15 mouse cellular contexts compared by ENCODE assay signal in genomic region chr9:113415511-113415931, GRCm38 (mm10).
DNase-seq lines count a peak whose midpoint lies in the region; ATAC-seq and TF ChIP-seq lines count a peak whose summit lies in the region.
"Had no signal": no experiment of that assay in that cellular context is flagged by ENCODE, and none has a peak within 500 bp of the region (broad histone marks: within the 10 kb centered on the region; RNA-seq: fewer than 3 reads in every experiment).

No protein-coding gene starts in this region.

- no peak for DNase-seq in heart, postnatal 25 days (ENCODE audit: low spot score)
- peak; percentile 14 for DNase-seq in embryonic facial prominence, embryonic 10.5 days (ENCODE audit: low spot score)
- no peak for DNase-seq in frontal cortex, postnatal 10 days (ENCODE audit: low spot score in 2 of 2)
- DNase-seq in limb, embryonic 10.5 days (ENCODE audit: low spot score) = no peak
- no peak for DNase-seq in T-cell, adult 2 months (ENCODE audit: low spot score)
- DNase-seq: cerebellum, adult 2 months; kidney, adult 8-10 months; lung, adult 2 months had no signal

- no peak for TF ChIP-seq CTCF in E14TG2a.4 (conservative IDR thresholded peaks at IDR 0.05; ENCODE audit: low read length)

- no peaks in the 10 kb centered on the region for H3K9me3 ChIP-seq in heart, embryonic 12.5 days (replicated peaks)
- H3K9me3 ChIP-seq in E14TG2a.4 (ENCODE audit: low read length) = no peaks in the 10 kb centered on the region
- no peaks in the 10 kb centered on the region for H3K9me3 ChIP-seq in embryonic facial prominence, embryonic 10.5 days
- no peaks in the 10 kb centered on the region for H3K9me3 ChIP-seq in hindbrain, embryonic 16.5 days (ENCODE audit: control insufficient read depth, low read length)
- no peaks in the 10 kb centered on the region for H3K9me3 ChIP-seq in limb, embryonic 10.5 days (replicated peaks)
- H3K9me3 ChIP-seq: embryonic facial prominence, embryonic 15.5 days; limb, embryonic 13.5 days had no signal

- H3K4me2 ChIP-seq in heart, embryonic 12.5 days = no peak overlapping the region
- no peak overlapping the region for H3K4me2 ChIP-seq in hindbrain, embryonic 16.5 days (ENCODE audit: low read length)
- H3K4me2 ChIP-seq: embryonic facial prominence, embryonic 15.5 days; limb, embryonic 13.5 days had no signal

- intact Hi-C loops in heart, postnatal 25 days (cut with DNase I) = no loop called here

- H3K4me1 ChIP-seq in heart, embryonic 12.5 days (replicated peaks) = peaks cover 6% of the 10 kb centered on the region
- peaks cover 46% of the 10 kb centered on the region for H3K4me1 ChIP-seq in E14TG2a.4 (replicated peaks; ENCODE audit: low read depth, low read length)
- peaks cover 14% of the 10 kb centered on the region for H3K4me1 ChIP-seq in embryonic facial prominence, embryonic 10.5 days
- H3K4me1 ChIP-seq in hindbrain, embryonic 16.5 days (ENCODE audit: control insufficient read depth, insufficient read depth, low read depth, low read length) = no peaks in the 10 kb centered on the region
- 0 out of 2 replicates have a peak, but pooled peaks cover 3% of the 10 kb centered on the region for H3K4me1 ChIP-seq in limb, embryonic 10.5 days
- H3K4me1 ChIP-seq: embryonic facial prominence, embryonic 15.5 days; megakaryocyte, embryonic 14.5 days had no signal

- H3K27ac ChIP-seq in heart, embryonic 12.5 days (ENCODE audit: poor library complexity, severe bottlenecking) = no peak overlapping the region
- H3K27ac ChIP-seq in embryonic facial prominence, embryonic 10.5 days (replicated peaks) = peak overlapping the region; percentile 51
- H3K27ac ChIP-seq in hindbrain, embryonic 16.5 days (ENCODE audit: low read depth, low read length) = no peak overlapping the region
- no peak overlapping the region for H3K27ac ChIP-seq in limb, embryonic 10.5 days
- H3K27ac ChIP-seq: embryonic facial prominence, embryonic 15.5 days; limb, embryonic 13.5 days had no signal

- no peak overlapping the region for H3K9ac ChIP-seq in heart, embryonic 12.5 days
- H3K9ac ChIP-seq in hindbrain, embryonic 16.5 days (ENCODE audit: low read depth, low read length) = no peak overlapping the region
- H3K9ac ChIP-seq: embryonic facial prominence, embryonic 15.5 days; limb, embryonic 13.5 days had no signal

- no peaks in the 10 kb centered on the region for H3K27me3 ChIP-seq in heart, embryonic 12.5 days (replicated peaks)
- peaks cover 6% of the 10 kb centered on the region; the same call in 1 of the 2 replicates for H3K27me3 ChIP-seq in E14TG2a.4 (ENCODE audit: insufficient read depth, low read length)
- H3K27me3 ChIP-seq in embryonic facial prominence, embryonic 10.5 days (replicated peaks; ENCODE audit: low read depth, poor library complexity, severe bottlenecking) = no peaks in the 10 kb centered on the region
- H3K27me3 ChIP-seq in hindbrain, embryonic 16.5 days (replicated peaks; ENCODE audit: control insufficient read depth, insufficient read depth, low read length) = no peaks in the 10 kb centered on the region
- H3K27me3 ChIP-seq in limb, embryonic 10.5 days (ENCODE audit: low read depth, poor library complexity, severe bottlenecking) = no peaks in the 10 kb centered on the region
- H3K27me3 ChIP-seq: embryonic facial prominence, embryonic 15.5 days; limb, embryonic 13.5 days; megakaryocyte, embryonic 14.5 days had no signal

- no peak overlapping the region for H3K4me3 ChIP-seq in heart, embryonic 12.5 days
- 0 out of 2 replicates have a peak overlapping the region, but pooled peaks have one; percentile 32 for H3K4me3 ChIP-seq in E14TG2a.4 (replicated peaks; ENCODE audit: low read length)
- no peak overlapping the region for H3K4me3 ChIP-seq in embryonic facial prominence, embryonic 10.5 days
- no peak overlapping the region for H3K4me3 ChIP-seq in hindbrain, embryonic 16.5 days (ENCODE audit: low read length)
- no peak overlapping the region for H3K4me3 ChIP-seq in limb, embryonic 10.5 days
- H3K4me3 ChIP-seq: embryonic facial prominence, embryonic 15.5 days; limb, embryonic 13.5 days; megakaryocyte, embryonic 14.5 days had no signal

- no peaks in the 10 kb centered on the region for H3K36me3 ChIP-seq in heart, embryonic 12.5 days
- H3K36me3 ChIP-seq in E14TG2a.4 (ENCODE audit: insufficient read depth, low read length) = no peaks in the 10 kb centered on the region
- no peaks in the 10 kb centered on the region for H3K36me3 ChIP-seq in embryonic facial prominence, embryonic 10.5 days (replicated peaks)
- no peaks in the 10 kb centered on the region for H3K36me3 ChIP-seq in hindbrain, embryonic 16.5 days (ENCODE audit: control insufficient read depth, insufficient read depth, low read length)
- H3K36me3 ChIP-seq in limb, embryonic 10.5 days = no peaks in the 10 kb centered on the region
- H3K36me3 ChIP-seq: embryonic facial prominence, embryonic 15.5 days; limb, embryonic 13.5 days had no signal

- 0 out of 2 replicates have a peak, but pooled peaks have one; percentile 29 for ATAC-seq in heart, embryonic 12.5 days (ENCODE audit: insufficient number of reproducible peaks, low FRiP score)
- peak; percentile 40; the same call in 1 of the 2 replicates for ATAC-seq in hindbrain, embryonic 16.5 days
- ATAC-seq: activated CD4-positive, CD25-positive, alpha-beta regulatory T cell, adult 4 months had no signal

- 49% methylated on average over 5 of the region's 5 CpGs for WGBS in heart, embryonic 12.5 days
- 48% methylated on average over 5 of the region's 5 CpGs for WGBS in embryonic facial prominence, embryonic 10.5 days
- WGBS in hindbrain, embryonic 16.5 days = 13% methylated on average over 5 of the region's 5 CpGs
- WGBS in limb, embryonic 10.5 days = 77% methylated on average over 5 of the region's 5 CpGs
